Mouse (Mus musculus) lung, adult 2 months (tissue): ENCODE data around the gene Cdk5.

Source experiments
- CTCF ChIP-seq: fragments of 200-500 bp; IDR thresholded peaks from 2 replicates; pipeline ENCODE4 v1.5.1; 2011; ENCODE audit warnings: mild to moderate bottlenecking, low read length, control low read depth; ENCODE audit not compliant: insufficient read depth
- POLR2A ChIP-seq: fragments of 200-500 bp; IDR thresholded peaks from 2 replicates; pipeline ENCODE4 v1.6.1; 2011; ENCODE audit warnings: low read depth, mild to moderate bottlenecking, control low read depth, low read length, borderline replicate concordance; ENCODE audit errors: extremely low read depth

DNA sequence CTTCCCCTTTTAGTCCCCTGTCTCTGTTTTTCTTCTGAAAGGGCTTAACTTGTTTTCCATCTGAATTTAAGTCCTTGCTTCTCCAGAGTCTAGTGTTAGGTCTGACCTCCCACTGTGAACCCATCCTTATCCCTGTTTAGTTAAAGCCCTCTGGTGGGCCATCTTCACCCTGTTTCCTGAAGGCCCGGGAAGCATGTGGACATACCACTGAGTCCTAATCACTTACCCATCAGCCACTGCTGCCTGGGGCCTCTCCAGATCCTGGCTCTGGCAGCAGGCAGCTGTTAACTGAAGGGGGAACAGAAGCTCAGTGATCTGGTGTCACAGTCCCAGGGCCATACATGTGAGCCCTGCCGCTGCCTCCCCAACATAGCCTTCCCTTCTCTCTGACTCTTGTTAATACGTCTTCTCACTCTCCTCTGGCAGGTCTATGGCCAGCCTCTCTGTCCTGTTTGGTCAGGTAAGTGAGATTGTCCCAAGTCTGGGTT lies 17.9 kb downstream of the Cdk5 start:
- no peak for TF ChIP-seq CTCF
- no peak for TF ChIP-seq POLR2A
